Mouse (Mus musculus) heart, embryonic 11.5 days (tissue): Measurements from ENCODE around the gene Aspdh. TPM values are rescaled to one million over a fixed set of nuclear protein-coding genes. Genes with fewer than 3 reads are reported as not detected.

Source experiments
- ATAC-seq: fragments of 200-750 bp; cut with Nextera tagmentation; replicated peaks from 2 replicates; pipeline ENCODE4 v1.8.0; 2017; ENCODE audit warnings: moderate library complexity; ENCODE audit not compliant: insufficient number of reproducible peaks, low FRiP score, low TSS enrichment
- H3K27ac ChIP-seq: fragments of 300-500 bp; sonication (generic); 2 replicates; pipeline ENCODE4 v1.5.1; 2014; ENCODE audit warnings: mild to moderate bottlenecking, low read depth, low read length
- H3K27me3 ChIP-seq: fragments of 300-500 bp; sonication (generic); 2 replicates; pipeline ENCODE4 v1.6.1; 2014; ENCODE audit warnings: mild to moderate bottlenecking, low read length, mixed read lengths; ENCODE audit not compliant: control insufficient read depth, insufficient read depth
- H3K36me3 ChIP-seq: fragments of 300-500 bp; sonication (generic); 2 replicates; pipeline ENCODE4 v1.6.1; 2014; ENCODE audit warnings: mild to moderate bottlenecking, low read length, moderate library complexity, mixed read lengths; ENCODE audit not compliant: control insufficient read depth, insufficient read depth
- H3K4me1 ChIP-seq: fragments of 300-500 bp; sonication (generic); 2 replicates; pipeline ENCODE4 v1.6.1; 2014; ENCODE audit warnings: low read length; ENCODE audit not compliant: control insufficient read depth, insufficient read depth
- H3K4me2 ChIP-seq: fragments of 300-500 bp; sonication (generic); 2 replicates; pipeline ENCODE4 v1.6.1; 2014; ENCODE audit warnings: mild to moderate bottlenecking, moderate library complexity
- H3K4me3 ChIP-seq: fragments of 300-500 bp; sonication (generic); 2 replicates; pipeline ENCODE4 v1.5.1; 2014; ENCODE audit warnings: low read depth, low read length
- H3K9ac ChIP-seq: fragments of 300-500 bp; sonication (generic); 2 replicates; pipeline ENCODE4 v1.6.1; 2014; ENCODE audit warnings: mild to moderate bottlenecking, low read depth, low read length, moderate library complexity
- H3K9me3 ChIP-seq: fragments of 300-500 bp; sonication (generic); replicated peaks from 2 replicates; pipeline ENCODE4 v1.6.1; 2016; ENCODE audit warnings: low read length; ENCODE audit not compliant: control insufficient read depth
- WGBS: fragments of 180-500 bp; shearing (Covaris S2); extraction: QIAGEN DNeasy Blood & Tissue Kit; methylation state at CpG from one replicate; pipeline ENCODE4 v1.1.7; 2014; ENCODE audit not compliant: insufficient replicate concordance; 5-methylcytosine and 5-hydroxymethylcytosine counted together
- polyA plus RNA-seq: library from polyadenylated mRNA; unstranded; fragments of >200 nt; fragmentation: Nextera tagmentation; extraction: Ambion mirVana; gene quantifications from 2 replicates; pipeline ENCODE4 v1.2.1, GENCODE M21; 2014

The Aspdh gene
- polyA plus RNA-seq, 1 experiment from 2014 or later, result 1.5 TPM

GRCm38 (mm10) chr7:44472961-44473646, 7.9 kb downstream of the Aspdh start:
- Histone ChIP-seq H3K27me3 (no peaks in the 10 kb centered on the region), H3K27ac (peak overlapping the region; percentile 100), H3K4me1 (peaks cover 61% of the 10 kb centered on the region), H3K9ac (peak overlapping the region; percentile 96), H3K4me3 (peak overlapping the region; percentile 58), H3K36me3 (no peaks in the 10 kb centered on the region), H3K4me2 (peak overlapping the region; percentile 71), H3K9me3 (no peaks in the 10 kb centered on the region)
- 10% methylated on average over 9 of the region's 9 CpGs for WGBS
- ATAC-seq, result peak; percentile 69

- Histone ChIP-seq H3K4me3 (peak overlapping the region; percentile 58), H3K27me3 (no peaks in the 10 kb centered on the region)
These were observed 9.2 kb downstream of the Aspdh start for GRCm38 (mm10) chr7:44474419-44474818.

GRCm38 (mm10) chr7:44475046-44475614, 9.9 kb downstream of the Aspdh start:
- Histone ChIP-seq H3K27ac (peak overlapping the region; percentile 100), H3K4me3 (peak overlapping the region; percentile 58), H3K36me3 (no peaks in the 10 kb centered on the region), H3K27me3 (no peaks in the 10 kb centered on the region), H3K4me2 (peak overlapping the region; percentile 71), H3K9ac (peak overlapping the region; percentile 96), H3K9me3 (no peaks in the 10 kb centered on the region), H3K4me1 (peaks cover 42% of the 10 kb centered on the region)
- no peak for ATAC-seq
- 12% methylated on average over 5 of the region's 5 CpGs for WGBS

More at GRCm38 (mm10) chr7:44474419-44474818, 9.2 kb downstream of the Aspdh start:
- WGBS, result 6% methylated on average over 4 of the region's 4 CpGs
- Histone ChIP-seq H3K36me3 (no peaks in the 10 kb centered on the region), H3K9me3 (no peaks in the 10 kb centered on the region), H3K9ac (peak overlapping the region; percentile 96), H3K27ac (peak overlapping the region; percentile 100), H3K4me1 (peaks cover 49% of the 10 kb centered on the region), H3K4me2 (peak overlapping the region; percentile 71)
- no peak for ATAC-seq

- Histone ChIP-seq H3K4me2 (peak overlapping the region; percentile 59), H3K4me3 (peak overlapping the region; percentile 25), H3K9me3 (no peaks in the 10 kb centered on the region), H3K9ac (peak overlapping the region; percentile 65), H3K36me3 (no peaks in the 10 kb centered on the region), H3K27ac (peak overlapping the region; percentile 70), H3K27me3 (no peaks in the 10 kb centered on the region), H3K4me1 (peaks cover 6% of the 10 kb centered on the region; the same call in 1 of the 2 replicates)
- WGBS, result 48% methylated on average over 3 of the region's 3 CpGs
- ATAC-seq, result peak; percentile 64
These were observed 17.7 kb downstream of the Aspdh start for GRCm38 (mm10) chr7:44482836-44483435.

GRCm38 (mm10) chr7:44484109-44484508, 18.9 kb downstream of the Aspdh start:
- ATAC-seq, result no peak
- WGBS, result 86% methylated on average over 1 of the region's 1 CpGs
- H3K27me3 ChIP-seq, result no peaks in the 10 kb centered on the region
- no peaks in the 10 kb centered on the region for H3K36me3 ChIP-seq
- 0 out of 2 replicates have a peak overlapping the region, but pooled peaks have one; percentile 1 for H3K9ac ChIP-seq
- peak overlapping the region; percentile 29; the same call in 1 of the 2 replicates for H3K4me2 ChIP-seq
- peaks cover 6% of the 10 kb centered on the region; the same call in 1 of the 2 replicates for H3K4me1 ChIP-seq
- no peaks in the 10 kb centered on the region for H3K9me3 ChIP-seq
- H3K4me3 ChIP-seq, result no peak overlapping the region
- peak overlapping the region; percentile 2; the same call in 1 of the 2 replicates for H3K27ac ChIP-seq

- Histone ChIP-seq H3K9me3 (no peaks in the 10 kb centered on the region), H3K9ac (no peak overlapping the region), H3K4me1 (peaks cover 6% of the 10 kb centered on the region; the same call in 1 of the 2 replicates), H3K4me2 (no peak overlapping the region), H3K36me3 (no peaks in the 10 kb centered on the region), H3K27me3 (no peaks in the 10 kb centered on the region), H3K4me3 (no peak overlapping the region), H3K27ac (0 out of 2 replicates have a peak overlapping the region, but pooled peaks have one; percentile 2)
- ATAC-seq, result no peak
- 34% methylated on average over 5 of the region's 5 CpGs for WGBS
These were observed 19.8 kb downstream of the Aspdh start for GRCm38 (mm10) chr7:44484841-44485571.

- H3K27me3 ChIP-seq, result no peaks in the 10 kb centered on the region
- H3K9ac ChIP-seq, result no peak overlapping the region
- WGBS, result 69% methylated on average over 7 of the region's 7 CpGs
- H3K4me1 ChIP-seq, result peaks cover 6% of the 10 kb centered on the region; the same call in 1 of the 2 replicates
- H3K27ac ChIP-seq, result no peak overlapping the region; the same call in 1 of the 2 replicates
- no peaks in the 10 kb centered on the region for H3K9me3 ChIP-seq
- no peak overlapping the region for H3K4me3 ChIP-seq
- H3K36me3 ChIP-seq, result no peaks in the 10 kb centered on the region
- ATAC-seq, result no peak
- H3K4me2 ChIP-seq, result no peak overlapping the region
These were observed 20.5 kb downstream of the Aspdh start for GRCm38 (mm10) chr7:44485572-44486195.
